19 mouse cellular contexts compared by ENCODE assay signal in genomic region chr10:117337946-117338345, GRCm38 (mm10). TPM values are rescaled to one million over a fixed set of nuclear protein-coding genes. Genes with fewer than 3 reads are reported as not detected.
A peak's percentile ranks its signal among the peaks of the same experiment; 100 is the strongest.
DNase-seq lines count a peak whose midpoint lies in the region; ATAC-seq and TF ChIP-seq lines count a peak whose summit lies in the region.
"Had no signal": no experiment of that assay in that cellular context is flagged by ENCODE, and none has a peak within 500 bp of the region (broad histone marks: within the 10 kb centered on the region; RNA-seq: fewer than 3 reads in every experiment).

No protein-coding gene starts in this region.

- no peak for ATAC-seq in kidney, postnatal 0 days (replicated peaks; ENCODE audit: low FRiP score, low read depth)
- no peak for ATAC-seq in stomach, postnatal 0 days (ENCODE audit: low FRiP score, low TSS enrichment)
- ATAC-seq in forebrain, postnatal 0 days, result no peak

- no peak overlapping the region for H3K4me3 ChIP-seq in kidney, postnatal 0 days (replicated peaks; ENCODE audit: low read depth, low read length)
- no peak overlapping the region for H3K4me3 ChIP-seq in stomach, postnatal 0 days (ENCODE audit: low read depth, low read length)
- no peak overlapping the region for H3K4me3 ChIP-seq in forebrain, postnatal 0 days (ENCODE audit: low read depth, low read length)
- H3K4me3 ChIP-seq: embryonic facial prominence, embryonic 15.5 days; hindbrain, embryonic 12.5 days; lung, embryonic 15.5 days; megakaryocyte, embryonic 14.5 days had no signal

- no peak overlapping the region for H3K9ac ChIP-seq in kidney, postnatal 0 days (ENCODE audit: low read depth, low read length)
- no peak overlapping the region for H3K9ac ChIP-seq in stomach, postnatal 0 days (ENCODE audit: low read length)
- no peak overlapping the region for H3K9ac ChIP-seq in forebrain, postnatal 0 days
- H3K9ac ChIP-seq: embryonic facial prominence, embryonic 15.5 days; hindbrain, embryonic 12.5 days; lung, embryonic 15.5 days had no signal

- no peaks in the 10 kb centered on the region for H3K4me1 ChIP-seq in kidney, postnatal 0 days (replicated peaks; ENCODE audit: insufficient read depth, low read length)
- H3K4me1 ChIP-seq in stomach, postnatal 0 days (replicated peaks; ENCODE audit: control insufficient read depth, insufficient read depth), result no peaks in the 10 kb centered on the region
- no peaks in the 10 kb centered on the region for H3K4me1 ChIP-seq in forebrain, postnatal 0 days (ENCODE audit: insufficient read depth)
- H3K4me1 ChIP-seq: embryonic facial prominence, embryonic 15.5 days; hindbrain, embryonic 12.5 days; lung, embryonic 15.5 days had no signal

- TF ChIP-seq EP300 in stomach, postnatal 0 days (optimal IDR thresholded peaks at IDR 0.05), result no peak

- no peak overlapping the region for H3K27ac ChIP-seq in kidney, postnatal 0 days
- H3K27ac ChIP-seq in stomach, postnatal 0 days (replicated peaks), result no peak overlapping the region
- no peak overlapping the region for H3K27ac ChIP-seq in forebrain, postnatal 0 days (ENCODE audit: low read depth, low read length)
- H3K27ac ChIP-seq: embryonic facial prominence, embryonic 15.5 days; hindbrain, embryonic 12.5 days; lung, embryonic 15.5 days had no signal

- H3K27me3 ChIP-seq in kidney, postnatal 0 days (ENCODE audit: insufficient read depth, low read length), result no peaks in the 10 kb centered on the region
- H3K27me3 ChIP-seq in stomach, postnatal 0 days (ENCODE audit: control insufficient read depth, insufficient read depth, low read length), result no peaks in the 10 kb centered on the region
- H3K27me3 ChIP-seq in forebrain, postnatal 0 days (ENCODE audit: insufficient read depth, low read length), result no peaks in the 10 kb centered on the region
- H3K27me3 ChIP-seq: embryonic facial prominence, embryonic 15.5 days; hindbrain, embryonic 12.5 days; lung, embryonic 15.5 days; megakaryocyte, embryonic 14.5 days had no signal

- no peaks in the 10 kb centered on the region for H3K36me3 ChIP-seq in kidney, postnatal 0 days (ENCODE audit: insufficient read depth, low read length)
- H3K36me3 ChIP-seq in stomach, postnatal 0 days (ENCODE audit: control insufficient read depth, insufficient read depth, low read length), result no peaks in the 10 kb centered on the region
- H3K36me3 ChIP-seq in forebrain, postnatal 0 days (ENCODE audit: insufficient read depth), result no peaks in the 10 kb centered on the region
- H3K36me3 ChIP-seq: embryonic facial prominence, embryonic 15.5 days; hindbrain, embryonic 12.5 days; lung, embryonic 15.5 days had no signal

- DNase-seq in kidney, postnatal 0 days (ENCODE audit: low spot score), result peak; percentile 24
- no peak for DNase-seq in kidney, adult 18-20 months
- DNase-seq in retina, embryonic 14.5 days (ENCODE audit: low spot score), result peak; percentile 25
- DNase-seq in retina, postnatal 1 day, result no peak
- DNase-seq in NIH3T3 (ENCODE audit: low read depth), result peak; percentile 41
- DNase-seq in stomach, postnatal 0 days (ENCODE audit: low spot score), result no peak
- no peak for DNase-seq in cerebellum, adult 11-12 months
- no peak for DNase-seq in forebrain, postnatal 0 days
- DNase-seq: adrenal gland, adult 8-10 months; cerebellum, adult 9-10 months; heart, adult 18-20 months; kidney, adult 8-10 months; right cerebral cortex, postnatal 14 days; thymus, adult 18-20 months had no signal

- H3K4me2 ChIP-seq in kidney, postnatal 0 days (ENCODE audit: low read length), result no peak overlapping the region
- H3K4me2 ChIP-seq in stomach, postnatal 0 days (replicated peaks; ENCODE audit: low read depth), result no peak overlapping the region
- no peak overlapping the region for H3K4me2 ChIP-seq in forebrain, postnatal 0 days (ENCODE audit: low read depth)
- H3K4me2 ChIP-seq: embryonic facial prominence, embryonic 15.5 days; hindbrain, embryonic 12.5 days; lung, embryonic 15.5 days had no signal

- TF ChIP-seq CTCF in kidney, postnatal 0 days (IDR thresholded peaks at IDR 0.05; ENCODE audit: low read depth), result peak; percentile 48
- peak; percentile 55 for TF ChIP-seq CTCF in stomach, postnatal 0 days (IDR thresholded peaks at IDR 0.05; ENCODE audit: low read depth)
- no peak; the same call in 1 of the 2 replicates for TF ChIP-seq CTCF in forebrain, postnatal 0 days (IDR thresholded peaks at IDR 0.05; ENCODE audit: low read depth)

- no peaks in the 10 kb centered on the region for H3K9me3 ChIP-seq in kidney, postnatal 0 days (replicated peaks; ENCODE audit: low read length)
- no peaks in the 10 kb centered on the region for H3K9me3 ChIP-seq in stomach, postnatal 0 days (ENCODE audit: control insufficient read depth, low read length)
- no peaks in the 10 kb centered on the region for H3K9me3 ChIP-seq in forebrain, postnatal 0 days (ENCODE audit: low read length)
- H3K9me3 ChIP-seq: embryonic facial prominence, embryonic 15.5 days; hindbrain, embryonic 12.5 days; lung, embryonic 15.5 days; megakaryocyte, embryonic 14.5 days had no signal

RNA-seq across cellular contexts. Expression of gene Cpsf6, which starts 41.9 kb away (rescaled TPM):
- polyA plus RNA-seq in kidney, postnatal 0 days (2015; fragmentation: Nextera tagmentation; extraction: Ambion mirVana), result 111 and 120 TPM in 2 replicates
- polyA plus RNA-seq in stomach, postnatal 0 days (2015; fragmentation: Nextera tagmentation; extraction: Ambion mirVana), result 52.5 and 53.6 TPM in 2 replicates
- total RNA-seq in forebrain, postnatal 0 days (2014; rRNA removed), result 135 and 155 TPM in 2 replicates
- 70.1 and 88.9 TPM in 2 replicates for polyA plus RNA-seq in forebrain, postnatal 0 days (2015; fragmentation: Nextera tagmentation; extraction: Ambion mirVana)

RNA-seq across cellular contexts. Expression of gene Lyz1, which starts 45.3 kb away (rescaled TPM):
- 0.10 and 0.24 TPM in 2 replicates for polyA plus RNA-seq in kidney, postnatal 0 days (2015; fragmentation: Nextera tagmentation; extraction: Ambion mirVana)
- 0.10 and 0.29 TPM in 2 replicates for polyA plus RNA-seq in stomach, postnatal 0 days (2015; fragmentation: Nextera tagmentation; extraction: Ambion mirVana)
- not detected in 2 replicates for total RNA-seq in forebrain, postnatal 0 days (2014; rRNA removed)
- polyA plus RNA-seq in forebrain, postnatal 0 days (2015; fragmentation: Nextera tagmentation; extraction: Ambion mirVana), result 0.16 TPM in 1 of 2 replicates, not detected in the other
- polyA plus RNA-seq: forebrain, embryonic 11.5 days; hindbrain, embryonic 12.5 days had no signal

RNA-seq across cellular contexts. Expression of gene Lyz2, which starts 55.8 kb away (rescaled TPM):
- polyA plus RNA-seq in kidney, postnatal 0 days (2015; fragmentation: Nextera tagmentation; extraction: Ambion mirVana), result 71.3 and 73.2 TPM in 2 replicates
- 48.9 and 54.0 TPM in 2 replicates for polyA plus RNA-seq in stomach, postnatal 0 days (2015; fragmentation: Nextera tagmentation; extraction: Ambion mirVana)
- total RNA-seq in forebrain, postnatal 0 days (2014; rRNA removed), result 10.2 and 14.2 TPM in 2 replicates
- 25.6 and 29.5 TPM in 2 replicates for polyA plus RNA-seq in forebrain, postnatal 0 days (2015; fragmentation: Nextera tagmentation; extraction: Ambion mirVana)

Comparison
In these comparisons a context has a peak if more than half of its experiments do, and no peak if none do; other contexts are left out.
1. DNase-seq: peak in kidney, postnatal 0 days (single experiment), retina, embryonic 14.5 days (single experiment) and NIH3T3 (single experiment); none in kidney, adult 18-20 months (single experiment), retina, postnatal 1 day (single experiment), stomach, postnatal 0 days (single experiment), cerebellum, adult 11-12 months (single experiment) and forebrain, postnatal 0 days (single experiment).